Comparison of ENCODE assay signal across 9 mouse cellular contexts in genomic region chr6:48555104-48555890, GRCm38 (mm10). TPM values are rescaled to one million over a fixed set of nuclear protein-coding genes. Genes with fewer than 3 reads are reported as not detected.
A peak's percentile ranks its signal among the peaks of the same experiment; 100 is the strongest.
DNase-seq lines count a peak whose midpoint lies in the region; ATAC-seq and TF ChIP-seq lines count a peak whose summit lies in the region.
"Had no signal": no experiment of that assay in that cellular context is flagged by ENCODE, and none has a peak within 500 bp of the region (broad histone marks: within the 10 kb centered on the region; RNA-seq: fewer than 3 reads in every experiment).

No protein-coding gene starts in this region.

- ATAC-seq in forebrain, embryonic 11.5 days (replicated peaks; ENCODE audit: low FRiP score) = peak; percentile 83
- peak; percentile 88 for ATAC-seq in hindbrain, embryonic 13.5 days (ENCODE audit: low FRiP score)

- peak overlapping the region; percentile 85 for H3K4me2 ChIP-seq in forebrain, embryonic 11.5 days (ENCODE audit: low read depth, low read length, severe bottlenecking)
- peak overlapping the region; percentile 53 for H3K4me2 ChIP-seq in hindbrain, embryonic 13.5 days

- DNase-seq in forebrain, embryonic 11.5 days (ENCODE audit: low spot score) = peak; percentile 61
- DNase-seq in left cerebral cortex, adult 11 months (ENCODE audit: low spot score) = peak; percentile 71
- peak; percentile 82 for DNase-seq in lung, postnatal 10 days
- DNase-seq in retina, postnatal 1 day = peak; percentile 92
- DNase-seq in spleen, adult 18-20 months = no peak

- H3K4me1 ChIP-seq in E14TG2a.4 (replicated peaks; ENCODE audit: low read depth, low read length) = peaks cover 21% of the 10 kb centered on the region
- H3K4me1 ChIP-seq in bone marrow, adult 2 months (ENCODE audit: control insufficient read depth, insufficient read depth, low read length) = no peaks in the 10 kb centered on the region
- peaks cover 4% of the 10 kb centered on the region; the same call in 1 of the 2 replicates for H3K4me1 ChIP-seq in forebrain, embryonic 11.5 days (replicated peaks; ENCODE audit: control insufficient read depth, insufficient read depth, low read length)
- peaks cover 24% of the 10 kb centered on the region for H3K4me1 ChIP-seq in hindbrain, embryonic 13.5 days (replicated peaks)

- no peak for TF ChIP-seq CTCF in E14TG2a.4 (conservative IDR thresholded peaks at IDR 0.05; ENCODE audit: low read length)
- no peak for TF ChIP-seq CTCF in bone marrow, adult 2 months (IDR thresholded peaks at IDR 0.05; ENCODE audit: control insufficient read depth, insufficient read depth, low read length)

- no peak for TF ChIP-seq POLR2A in bone marrow, adult 2 months (IDR thresholded peaks at IDR 0.05; ENCODE audit: borderline replicate concordance, control insufficient read depth, low read depth, low read length)

- peak overlapping the region; percentile 81 for H3K9ac ChIP-seq in forebrain, embryonic 11.5 days (ENCODE audit: low read length)
- H3K9ac ChIP-seq in hindbrain, embryonic 13.5 days = peak overlapping the region; percentile 67

- peaks cover 4% of the 10 kb centered on the region; the same call in 1 of the 2 replicates for H3K27me3 ChIP-seq in E14TG2a.4 (ENCODE audit: insufficient read depth, low read length)
- no peaks in the 10 kb centered on the region for H3K27me3 ChIP-seq in forebrain, embryonic 11.5 days (ENCODE audit: control insufficient read depth, insufficient read depth, low read length)
- H3K27me3 ChIP-seq in hindbrain, embryonic 13.5 days = peaks cover 4% of the 10 kb centered on the region; the same call in 1 of the 2 replicates

- no peaks in the 10 kb centered on the region for H3K36me3 ChIP-seq in E14TG2a.4 (ENCODE audit: insufficient read depth, low read length)
- H3K36me3 ChIP-seq in forebrain, embryonic 11.5 days (ENCODE audit: control insufficient read depth, insufficient read depth, low read length) = no peaks in the 10 kb centered on the region
- H3K36me3 ChIP-seq in hindbrain, embryonic 13.5 days = peaks cover 34% of the 10 kb centered on the region

- 22% methylated on average over 14 of the region's 14 CpGs for WGBS in bone marrow, adult 2 months
- WGBS in forebrain, embryonic 11.5 days = 30% methylated on average over 14 of the region's 14 CpGs
- 32% methylated on average over 13 of the region's 14 CpGs for WGBS in hindbrain, embryonic 13.5 days

- H3K27ac ChIP-seq in bone marrow, adult 2 months (ENCODE audit: control insufficient read depth, insufficient read depth, low read depth, low read length, poor library complexity) = peak overlapping the region; percentile 92; the same call in 1 of the 2 replicates
- H3K27ac ChIP-seq in forebrain, embryonic 11.5 days (ENCODE audit: low read depth, low read length) = peak overlapping the region; percentile 92
- H3K27ac ChIP-seq in hindbrain, embryonic 13.5 days = peak overlapping the region; percentile 93

- H3K9me3 ChIP-seq in E14TG2a.4 (ENCODE audit: low read length) = no peaks in the 10 kb centered on the region
- H3K9me3 ChIP-seq in forebrain, embryonic 11.5 days (ENCODE audit: control insufficient read depth, low read length) = no peaks in the 10 kb centered on the region
- no peaks in the 10 kb centered on the region for H3K9me3 ChIP-seq in hindbrain, embryonic 13.5 days

- peak overlapping the region; percentile 74 for H3K4me3 ChIP-seq in E14TG2a.4 (replicated peaks; ENCODE audit: low read length)
- H3K4me3 ChIP-seq in bone marrow, adult 2 months (replicated peaks; ENCODE audit: control insufficient read depth, low read depth, low read length) = peak overlapping the region; percentile 90
- peak overlapping the region; percentile 40 for H3K4me3 ChIP-seq in forebrain, embryonic 11.5 days (ENCODE audit: low read depth, low read length)
- peak overlapping the region; percentile 45 for H3K4me3 ChIP-seq in hindbrain, embryonic 13.5 days

RNA-seq across cellular contexts. Expression of gene Lrrc61, which starts 0.7 kb away (rescaled TPM):
- polyA plus RNA-seq in bone marrow, adult 2 months (2011; ENCODE audit: insufficient read depth, insufficient read length, low replicate concordance, missing spikeins) = 2.2 and 4.9 TPM in 2 replicates
- polyA plus RNA-seq in forebrain, embryonic 11.5 days (2014; fragmentation: Nextera tagmentation; extraction: Ambion mirVana) = 12.6 and 13.7 TPM in 2 replicates
- 20.8 and 22.1 TPM in 2 replicates for polyA plus RNA-seq in hindbrain, embryonic 13.5 days (2015; fragmentation: Nextera tagmentation; extraction: Ambion mirVana)

RNA-seq across cellular contexts. Expression of gene Rarres2, which starts 17.3 kb away (rescaled TPM):
- polyA plus RNA-seq in bone marrow, adult 2 months (2011; ENCODE audit: insufficient read depth, insufficient read length, low replicate concordance, missing spikeins) = 6.9 and 9.2 TPM in 2 replicates
- polyA plus RNA-seq in forebrain, embryonic 11.5 days (2014; fragmentation: Nextera tagmentation; extraction: Ambion mirVana) = 0.60 and 0.84 TPM in 2 replicates
- polyA plus RNA-seq in hindbrain, embryonic 13.5 days (2015; fragmentation: Nextera tagmentation; extraction: Ambion mirVana) = 5.2 and 6.0 TPM in 2 replicates

RNA-seq across cellular contexts. Expression of gene Atp6v0e2, which starts 17.9 kb away (rescaled TPM):
- 2.2 TPM in 1 of 2 replicates, not detected in the other for polyA plus RNA-seq in bone marrow, adult 2 months (2011; ENCODE audit: insufficient read depth, insufficient read length, low replicate concordance, missing spikeins)
- 52.5 and 56.6 TPM in 2 replicates for polyA plus RNA-seq in forebrain, embryonic 11.5 days (2014; fragmentation: Nextera tagmentation; extraction: Ambion mirVana)
- 184 and 189 TPM in 2 replicates for polyA plus RNA-seq in hindbrain, embryonic 13.5 days (2015; fragmentation: Nextera tagmentation; extraction: Ambion mirVana)

RNA-seq across cellular contexts. Expression of gene Gm45021, which starts 34.1 kb away (rescaled TPM):
- polyA plus RNA-seq in bone marrow, adult 2 months (2011; ENCODE audit: insufficient read depth, insufficient read length, low replicate concordance, missing spikeins) = not detected in 2 replicates
- not detected in 2 replicates for polyA plus RNA-seq in forebrain, embryonic 11.5 days (2014; fragmentation: Nextera tagmentation; extraction: Ambion mirVana)
- 0.56 TPM in 1 of 2 replicates, not detected in the other for polyA plus RNA-seq in hindbrain, embryonic 13.5 days (2015; fragmentation: Nextera tagmentation; extraction: Ambion mirVana)
- polyA plus RNA-seq: gonadal fat pad, adult 2 months had no signal

RNA-seq across cellular contexts. Expression of gene Repin1, which starts 38.4 kb away (rescaled TPM):
- polyA plus RNA-seq in bone marrow, adult 2 months (2011; ENCODE audit: insufficient read depth, insufficient read length, low replicate concordance, missing spikeins) = 3.4 and 5.5 TPM in 2 replicates
- 50.2 and 50.6 TPM in 2 replicates for polyA plus RNA-seq in forebrain, embryonic 11.5 days (2014; fragmentation: Nextera tagmentation; extraction: Ambion mirVana)
- 39.3 and 41.8 TPM in 2 replicates for polyA plus RNA-seq in hindbrain, embryonic 13.5 days (2015; fragmentation: Nextera tagmentation; extraction: Ambion mirVana)

Comparison
In these comparisons a context has a peak if more than half of its experiments do, and no peak if none do; other contexts are left out.
1. H3K4me3 ChIP-seq: peak in every context shown above with its lines; median percentile 90 in bone marrow, adult 2 months; 74 in E14TG2a.4; 45 in hindbrain, embryonic 13.5 days; 40 in forebrain, embryonic 11.5 days.
2. DNase-seq: peak in forebrain, embryonic 11.5 days (single experiment), left cerebral cortex, adult 11 months (single experiment), lung, postnatal 10 days (single experiment) and retina, postnatal 1 day (single experiment); none in spleen, adult 18-20 months (0 of 2).
3. RNA of gene Atp6v0e2, which starts 17.9 kb away (polyA plus RNA-seq): 184 to 189 TPM in hindbrain, embryonic 13.5 days and 52.5 to 56.6 TPM in forebrain, embryonic 11.5 days; 2.2 TPM in bone marrow, adult 2 months; every median in the first group is over 10 times any median in the second.
4. Peak in every context shown above with its lines, with median percentiles within 50 percentile points of each other: H3K27ac ChIP-seq.